Mouse (Mus musculus) heart, postnatal 0 days (tissue): ENCODE measurements around the gene Mgat1. TPM values are rescaled to one million over a fixed set of nuclear protein-coding genes. Genes with fewer than 3 reads are reported as not detected.
A peak's percentile ranks its signal among the peaks of the same experiment; 100 is the strongest.

Experiments used
- ATAC-seq: fragments of 200-750 bp; cut with Nextera tagmentation; 2 replicates; pipeline ENCODE4 v1.8.0; 2017; ENCODE audit warnings: low read depth, moderate number of reproducible peaks, moderate library complexity; ENCODE audit not compliant: insufficient read depth
- DNase-seq: peaks from one replicate; pipeline ENCODE4 v3.0.0-alpha.2; 2016; ENCODE audit warnings: low spot score
- H3K27ac ChIP-seq: fragments of 300-500 bp; sonication (generic); 2 replicates; pipeline ENCODE4 v1.5.1; 2014; ENCODE audit warnings: low read depth, mild to moderate bottlenecking
- H3K27me3 ChIP-seq: fragments of 300-500 bp; sonication (generic); 2 replicates; pipeline ENCODE4 v1.6.1; 2014; ENCODE audit warnings: low read length, mixed read lengths; ENCODE audit not compliant: control insufficient read depth, insufficient read depth
- H3K36me3 ChIP-seq: fragments of 300-500 bp; sonication (generic); replicated peaks from 2 replicates; pipeline ENCODE4 v1.6.1; 2014; ENCODE audit warnings: low read length, mixed read lengths; ENCODE audit not compliant: control insufficient read depth, insufficient read depth
- H3K4me1 ChIP-seq: fragments of 300-500 bp; sonication (generic); 2 replicates; pipeline ENCODE4 v1.6.1; 2014; ENCODE audit warnings: antibody characterized with exemption; ENCODE audit not compliant: control insufficient read depth, insufficient read depth
- H3K4me2 ChIP-seq: fragments of 300-500 bp; sonication (generic); 2 replicates; pipeline ENCODE4 v1.6.1; 2014; ENCODE audit warnings: low read depth, mild to moderate bottlenecking, low read length, moderate library complexity
- H3K4me3 ChIP-seq: fragments of 300-500 bp; sonication (generic); 2 replicates; pipeline ENCODE4 v1.5.1; 2014; ENCODE audit warnings: low read depth, low read length
- H3K9ac ChIP-seq: fragments of 300-500 bp; sonication (generic); replicated peaks from 2 replicates; pipeline ENCODE4 v1.6.1; 2014; ENCODE audit warnings: low read depth, low read length, mixed read lengths
- H3K9me3 ChIP-seq: fragments of 300-500 bp; sonication (generic); replicated peaks from 2 replicates; pipeline ENCODE4 v1.6.1; 2016; ENCODE audit warnings: low read length; ENCODE audit not compliant: control insufficient read depth
- CTCF ChIP-seq: IDR thresholded peaks from 2 replicates; pipeline ENCODE4 v1.5.1; 2016; ENCODE audit warnings: antibody characterized with exemption, control low read depth, low read depth
- EP300 ChIP-seq: IDR thresholded peaks from 2 replicates; pipeline ENCODE4 v1.6.1; 2016; ENCODE audit warnings: antibody characterized with exemption, low read depth
- WGBS: fragments of 180-500 bp; shearing (Covaris S2); extraction: QIAGEN DNeasy Blood & Tissue Kit; methylation state at CpG from one replicate; pipeline ENCODE4 v1.1.7; 2014; 5-methylcytosine and 5-hydroxymethylcytosine counted together
- polyA plus RNA-seq: library from polyadenylated mRNA; unstranded; fragments of >200 nt; fragmentation: Nextera tagmentation; extraction: Ambion mirVana; gene quantifications from 2 replicates; pipeline ENCODE4 v1.2.1, GENCODE M21; 2015
- total RNA-seq: library from RNA; depleted of rRNA; stranded (reverse); fragments of >200 nt; gene quantifications from 2 replicates; pipeline ENCODE4 v1.2.3, GENCODE M21; 2014; ENCODE audit warnings: low replicate concordance

Gene Mgat1
- total and polyA plus RNA-seq, 2 experiments from 2014 or later: 45.7 to 163 TPM

DNA sequence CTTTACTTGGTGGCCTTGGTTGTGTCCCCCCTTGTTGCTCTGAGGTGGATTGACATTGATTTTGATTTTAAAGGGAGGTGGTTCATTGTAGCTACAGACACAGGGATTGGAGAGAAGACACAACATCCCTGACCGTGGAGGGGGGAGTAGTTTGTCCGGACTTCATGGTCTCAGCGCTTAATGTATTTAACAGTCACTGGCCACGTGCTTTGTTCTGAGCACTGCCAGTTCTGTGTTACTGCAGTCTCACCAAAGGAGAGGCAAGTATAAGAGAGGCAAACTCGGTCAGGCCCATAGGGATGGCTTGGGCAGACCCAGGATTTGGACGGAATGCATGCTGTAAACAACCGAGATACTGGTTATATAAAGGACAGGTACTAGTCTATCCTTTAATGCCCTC lies 20.1 kb downstream of the Mgat1 start:
- H3K36me3 ChIP-seq: peaks cover 40% of the 10 kb centered on the region
- ATAC-seq (no peak), DNase-seq (no peak)
- WGBS: 83% methylated on average over 7 of the region's 7 CpGs
- TF ChIP-seq CTCF: no peak
- no peaks in the 10 kb centered on the region for H3K9me3 ChIP-seq
- H3K27ac ChIP-seq: no peak overlapping the region
- no peak overlapping the region for H3K4me2 ChIP-seq
- no peaks in the 10 kb centered on the region for H3K27me3 ChIP-seq
- no peak overlapping the region for H3K4me3 ChIP-seq
- H3K9ac ChIP-seq: no peak overlapping the region
- H3K4me1 ChIP-seq: peaks cover 32% of the 10 kb centered on the region

DNA sequence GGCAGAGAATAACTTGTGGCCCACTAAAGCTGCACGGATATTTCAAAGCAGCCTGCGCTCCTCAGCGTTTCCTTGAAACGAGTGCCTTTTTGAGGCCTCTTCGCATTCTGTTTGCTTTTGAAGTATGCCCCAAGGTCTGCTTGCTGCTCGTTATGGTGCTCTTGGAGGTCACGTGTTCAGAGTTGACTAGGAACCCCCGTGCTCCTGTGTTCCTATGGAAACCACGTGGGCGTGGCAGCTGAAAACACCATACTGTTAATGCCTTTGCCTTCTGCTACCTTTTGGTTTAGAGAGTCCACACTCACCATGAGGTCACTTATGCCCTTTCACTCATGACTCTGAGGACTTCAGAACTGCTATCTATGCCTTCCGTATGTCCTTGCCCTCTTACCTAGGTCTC lies 20.6 kb downstream of the Mgat1 start:
- Histone ChIP-seq H3K27ac (no peak overlapping the region), H3K9ac (no peak overlapping the region), H3K27me3 (no peaks in the 10 kb centered on the region), H3K4me3 (no peak overlapping the region), H3K9me3 (no peaks in the 10 kb centered on the region), H3K4me1 (peaks cover 32% of the 10 kb centered on the region), H3K4me2 (no peak overlapping the region), H3K36me3 (peaks cover 37% of the 10 kb centered on the region)
- no peak for DNase-seq
- TF ChIP-seq CTCF (no peak), EP300 (no peak)
- ATAC-seq: no peak
- 72% methylated on average over 11 of the region's 11 CpGs for WGBS

DNA sequence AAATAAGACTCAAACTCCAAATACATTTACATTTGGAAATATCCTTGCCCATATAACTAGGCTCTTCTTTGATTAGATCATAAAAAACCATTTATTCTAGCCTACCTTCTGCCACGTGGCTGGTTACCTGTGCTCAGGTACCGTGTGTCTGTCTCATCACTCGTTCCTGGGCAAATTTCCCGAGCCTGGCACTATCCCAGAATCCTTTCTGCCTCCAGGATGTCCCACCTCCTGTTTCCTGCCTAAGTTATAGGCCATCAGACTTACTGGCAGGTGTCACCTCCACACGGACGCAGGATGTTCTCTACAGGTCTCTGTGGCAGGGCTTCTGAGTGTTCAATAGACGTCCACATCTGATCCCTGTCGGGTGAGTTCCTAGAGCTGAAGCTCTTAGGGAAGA lies 21.1 kb downstream of the Mgat1 start:
- H3K36me3 ChIP-seq: peaks cover 32% of the 10 kb centered on the region
- no peaks in the 10 kb centered on the region for H3K9me3 ChIP-seq
- H3K27me3 ChIP-seq: no peaks in the 10 kb centered on the region
- no peak overlapping the region for H3K9ac ChIP-seq
- TF ChIP-seq EP300: no peak
- no peak for TF ChIP-seq CTCF
- ATAC-seq (no peak), DNase-seq (no peak)
- no peak overlapping the region for H3K4me2 ChIP-seq
- H3K4me3 ChIP-seq: no peak overlapping the region
- peaks cover 32% of the 10 kb centered on the region for H3K4me1 ChIP-seq
- WGBS: 82% methylated on average over 8 of the region's 8 CpGs
- no peak overlapping the region for H3K27ac ChIP-seq

DNA sequence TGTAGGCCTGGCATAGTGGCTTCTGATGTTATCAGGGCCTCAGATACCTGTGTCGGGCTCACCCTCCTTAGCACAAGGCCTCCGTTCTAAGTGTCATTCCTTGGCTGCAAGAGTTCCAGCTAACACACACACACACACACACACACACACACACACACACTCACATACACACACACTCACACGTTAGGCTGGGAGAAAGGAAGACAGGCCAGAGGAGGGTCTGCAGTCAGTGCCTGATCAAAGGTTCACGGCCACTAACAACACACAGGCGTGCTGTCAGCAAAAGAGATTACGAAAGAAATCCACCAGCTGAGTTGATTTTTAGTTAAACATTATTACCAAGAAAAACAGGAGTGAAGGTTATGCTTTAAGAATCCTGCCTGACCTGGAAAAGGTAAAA lies 22.7 kb downstream of the Mgat1 start:
- no peak for ATAC-seq
- H3K4me1 ChIP-seq: peaks cover 20% of the 10 kb centered on the region; the same call in 1 of the 2 replicates
- no peaks in the 10 kb centered on the region for H3K9me3 ChIP-seq

DNA sequence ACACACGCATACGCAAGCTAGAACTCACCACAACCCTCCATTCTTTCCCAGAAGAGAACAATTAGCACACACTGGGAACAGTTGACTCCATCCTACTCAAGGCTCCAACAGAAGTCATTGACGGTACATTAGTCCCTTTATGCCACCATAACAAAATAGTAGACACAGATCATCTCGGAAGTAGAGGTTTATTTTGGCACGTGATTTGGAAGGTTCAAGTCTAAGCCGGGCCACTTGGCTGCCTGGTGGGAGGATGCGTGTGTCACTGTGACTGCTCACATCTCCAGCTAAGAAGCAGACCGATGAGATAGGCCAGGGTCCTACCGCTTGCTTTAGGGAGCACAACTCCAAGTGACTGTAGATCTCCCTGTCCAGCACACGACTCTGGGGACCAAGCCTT lies 23.3 kb downstream of the Mgat1 start:
- WGBS: 62% methylated on average over 10 of the region's 10 CpGs
- H3K4me3 ChIP-seq: no peak overlapping the region
- no peak overlapping the region for H3K9ac ChIP-seq
- no peaks in the 10 kb centered on the region for H3K9me3 ChIP-seq
- peak overlapping the region; percentile 77 for H3K27ac ChIP-seq
- peaks cover 20% of the 10 kb centered on the region; the same call in 1 of the 2 replicates for H3K4me1 ChIP-seq
- DNase-seq: peak; percentile 28
- H3K27me3 ChIP-seq: no peaks in the 10 kb centered on the region
- H3K36me3 ChIP-seq: peaks cover 10% of the 10 kb centered on the region
- ATAC-seq: peak; percentile 50
- no peak for TF ChIP-seq EP300
- no peak for TF ChIP-seq CTCF
- no peak overlapping the region for H3K4me2 ChIP-seq

More for the DNA sequence above, 22.7 kb downstream of the Mgat1 start:
- Histone ChIP-seq H3K9ac (no peak overlapping the region), H3K36me3 (peaks cover 17% of the 10 kb centered on the region), H3K27ac (peak overlapping the region; percentile 77; the same call in 1 of the 2 replicates), H3K4me3 (no peak overlapping the region), H3K27me3 (no peaks in the 10 kb centered on the region), H3K4me2 (no peak overlapping the region)
- 51% methylated on average over 6 of the region's 6 CpGs for WGBS
- no peak for TF ChIP-seq CTCF
- no peak for TF ChIP-seq EP300
- peak; percentile 52 for DNase-seq

DNA sequence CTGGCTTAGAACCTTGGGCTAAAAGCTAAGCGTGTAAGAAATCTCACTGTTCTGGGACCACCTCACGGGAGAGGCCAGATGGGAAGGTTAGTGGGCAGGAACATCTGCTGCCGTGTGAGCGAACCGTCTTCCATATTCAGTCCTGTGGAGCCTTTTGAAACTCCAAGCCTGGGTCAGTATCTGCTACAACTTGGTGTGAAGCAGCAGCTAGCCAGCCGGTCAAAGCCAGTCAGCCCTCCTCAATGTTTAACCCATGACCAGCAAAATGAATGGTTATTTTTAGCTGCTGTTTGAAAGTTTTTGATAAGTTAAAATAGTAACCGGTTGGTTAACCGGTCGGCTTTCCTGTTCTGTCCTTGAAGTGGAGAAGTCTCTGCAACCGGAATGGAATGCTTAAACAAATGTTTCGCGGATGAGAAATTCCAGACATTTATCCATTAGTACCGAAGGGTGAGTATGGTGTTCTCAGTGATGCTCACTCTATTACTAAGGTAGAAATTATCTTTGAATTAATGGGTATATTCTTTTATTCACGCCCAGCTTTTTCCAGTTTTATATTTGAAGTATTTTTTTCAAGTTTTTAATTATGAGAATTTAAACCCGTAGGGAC lies 24.1 kb downstream of the Mgat1 start:
- Histone ChIP-seq H3K27ac (peak overlapping the region; percentile 77), H3K27me3 (no peaks in the 10 kb centered on the region), H3K4me2 (0 out of 2 replicates have a peak overlapping the region, but pooled peaks have one; percentile 27), H3K9ac (no peak overlapping the region), H3K4me1 (peaks cover 20% of the 10 kb centered on the region; the same call in 1 of the 2 replicates), H3K4me3 (no peak overlapping the region), H3K9me3 (no peaks in the 10 kb centered on the region), H3K36me3 (peaks cover 5% of the 10 kb centered on the region; the same call in 1 of the 2 replicates)
- 34% methylated on average over 15 of the region's 15 CpGs for WGBS
- TF ChIP-seq EP300 (no peak), CTCF (no peak)
- DNase-seq (peak; percentile 64), ATAC-seq (peak; percentile 73)
